Mouse (Mus musculus) WW6 (cell line): ENCODE results near the gene Poglut1.

Source experiments
- DNase-seq: peaks from one replicate; pipeline ENCODE4 v3.0.0-alpha.2; 2013; ENCODE audit warnings: low read depth, low spot score

Poglut1 gene

DNA sequence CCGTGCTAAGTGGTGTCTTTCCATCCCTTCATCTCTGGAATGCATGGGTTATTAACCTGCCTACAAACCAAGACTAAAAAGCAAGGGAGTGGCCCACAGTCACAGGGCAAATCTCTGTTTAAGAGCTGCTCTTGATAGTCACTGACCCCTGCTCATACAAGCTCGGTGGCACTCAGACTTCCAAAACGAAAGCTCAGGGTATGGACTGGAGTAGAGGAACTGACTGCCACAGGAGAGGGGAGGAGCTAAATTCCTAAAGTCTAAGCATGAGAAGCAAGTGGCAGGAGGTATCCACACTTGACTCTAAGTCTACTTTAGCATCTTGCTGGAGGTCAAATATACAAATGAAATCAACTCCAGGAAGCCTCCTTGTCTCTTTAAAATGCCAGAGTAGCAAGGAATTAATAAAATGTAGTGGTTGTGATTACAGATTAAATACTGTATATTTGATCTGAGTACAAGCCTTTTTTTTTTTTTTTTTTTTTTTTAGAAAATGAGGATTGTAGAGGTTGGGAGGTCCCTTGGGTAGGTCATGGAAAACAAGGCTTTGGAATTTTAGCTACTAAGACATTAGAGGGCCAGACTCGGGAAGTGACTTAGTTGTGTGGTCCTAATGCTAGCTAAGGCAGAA is 74.3 kb downstream of the Poglut1 start:
- no peak for DNase-seq
